Mouse (Mus musculus) kidney, postnatal 0 days (tissue): ENCODE measurements around the gene Cnbp. TPM values are rescaled to one million over a fixed set of nuclear protein-coding genes. Genes with fewer than 3 reads are reported as not detected.

Experiments
- ATAC-seq: fragments of 200-750 bp; cut with Nextera tagmentation; replicated peaks from 2 replicates; pipeline ENCODE4 v1.8.0; 2017; ENCODE audit warnings: low read depth, moderate number of reproducible peaks, moderate TSS enrichment, moderate library complexity; ENCODE audit not compliant: low FRiP score
- DNase-seq: peaks from one replicate; pipeline ENCODE4 v3.0.0-alpha.2; 2016; ENCODE audit warnings: low spot score
- H3K27ac ChIP-seq: fragments of 300-500 bp; sonication (generic); 2 replicates; pipeline ENCODE4 v1.5.1; 2014; ENCODE audit warnings: mild to moderate bottlenecking
- H3K27me3 ChIP-seq: fragments of 300-500 bp; sonication (generic); 2 replicates; pipeline ENCODE4 v1.6.1; 2014; ENCODE audit warnings: low read length, mixed read lengths; ENCODE audit not compliant: insufficient read depth
- H3K36me3 ChIP-seq: fragments of 300-500 bp; sonication (generic); 2 replicates; pipeline ENCODE4 v1.6.1; 2014; ENCODE audit warnings: low read length, mixed read lengths; ENCODE audit not compliant: insufficient read depth
- H3K4me1 ChIP-seq: fragments of 300-500 bp; sonication (generic); replicated peaks from 2 replicates; pipeline ENCODE4 v1.6.1; 2014; ENCODE audit warnings: antibody characterized with exemption, low read length, mixed read lengths; ENCODE audit not compliant: insufficient read depth
- H3K4me2 ChIP-seq: fragments of 300-500 bp; sonication (generic); 2 replicates; pipeline ENCODE4 v1.6.1; 2014; ENCODE audit warnings: mild to moderate bottlenecking, low read length, moderate library complexity, mixed read lengths
- H3K4me3 ChIP-seq: fragments of 300-500 bp; sonication (generic); replicated peaks from 2 replicates; pipeline ENCODE4 v1.5.1; 2014; ENCODE audit warnings: low read depth, low read length
- H3K9ac ChIP-seq: fragments of 300-500 bp; sonication (generic); 2 replicates; pipeline ENCODE4 v1.6.1; 2014; ENCODE audit warnings: low read depth, low read length
- H3K9me3 ChIP-seq: fragments of 300-500 bp; sonication (generic); replicated peaks from 2 replicates; pipeline ENCODE4 v1.6.1; 2016; ENCODE audit warnings: low read length, inconsistent platforms, mixed read lengths
- CTCF ChIP-seq: IDR thresholded peaks from 2 replicates; pipeline ENCODE4 v1.5.1; 2016; ENCODE audit warnings: antibody characterized with exemption, low read depth, mild to moderate bottlenecking, moderate library complexity
- WGBS: fragments of 180-500 bp; shearing (Covaris S2); extraction: QIAGEN DNeasy Blood & Tissue Kit; methylation state at CpG from one replicate; pipeline ENCODE4 v1.1.7; 2014; 5-methylcytosine and 5-hydroxymethylcytosine counted together
- polyA plus RNA-seq: library from polyadenylated mRNA; unstranded; fragments of >200 nt; fragmentation: Nextera tagmentation; extraction: Ambion mirVana; gene quantifications from 2 replicates; pipeline ENCODE4 v1.2.1, GENCODE M21; 2015

The Cnbp gene
- polyA plus RNA-seq, 1 experiment from 2014 or later = 881 TPM

DNA sequence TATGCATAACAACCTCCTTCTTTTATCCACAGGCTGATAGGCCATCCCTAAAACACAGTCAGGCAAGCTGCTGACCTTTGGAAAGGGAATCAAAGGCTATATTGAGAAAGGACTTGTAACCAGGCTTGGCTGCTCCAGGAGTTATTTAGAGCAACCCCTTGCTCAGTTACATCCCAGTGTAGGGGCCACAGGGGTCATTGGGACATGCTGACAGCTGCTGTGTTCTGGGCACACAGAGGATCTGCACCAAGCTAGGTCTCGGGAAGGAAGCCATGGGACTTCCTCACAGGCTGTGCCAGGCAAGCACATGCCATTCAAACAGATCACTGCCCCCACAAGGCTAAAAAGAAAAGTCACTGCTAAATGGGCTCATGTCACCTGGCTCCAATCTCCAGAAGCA is 22.2 kb upstream of the Cnbp start:
- H3K36me3 ChIP-seq = no peaks in the 10 kb centered on the region
- H3K27me3 ChIP-seq = no peaks in the 10 kb centered on the region
- DNase-seq = no peak
- no peaks in the 10 kb centered on the region for H3K9me3 ChIP-seq
- no peak for TF ChIP-seq CTCF
- H3K27ac ChIP-seq = no peak overlapping the region
- H3K4me1 ChIP-seq = no peaks in the 10 kb centered on the region
- H3K4me3 ChIP-seq = no peak overlapping the region
- no peak overlapping the region for H3K9ac ChIP-seq
- H3K4me2 ChIP-seq = no peak overlapping the region
- 55% methylated on average over 1 of the region's 1 CpGs for WGBS
- ATAC-seq = 0 out of 2 replicates have a peak, but pooled peaks have one; percentile 52

DNA sequence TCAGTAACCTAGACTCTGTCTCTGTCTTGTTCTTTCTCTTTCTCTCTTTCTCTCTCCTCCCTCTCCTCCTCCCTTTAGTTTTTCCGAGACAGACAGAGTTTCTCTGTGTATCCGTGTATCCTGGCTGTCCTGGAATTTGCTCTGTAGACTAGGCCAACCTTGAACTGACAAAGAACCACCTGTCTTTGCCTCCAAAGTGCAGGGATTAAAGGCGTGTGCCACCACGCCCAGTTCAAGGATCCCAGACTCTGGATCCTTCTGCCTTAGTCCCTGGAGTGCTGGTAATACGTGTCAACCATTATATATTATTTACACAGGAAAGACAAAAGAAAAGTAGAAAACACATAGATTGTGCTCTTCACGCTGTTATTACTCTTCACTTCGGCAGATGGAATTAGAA is 20.3 kb upstream of the Cnbp start:
- WGBS = 85% methylated on average over 7 of the region's 7 CpGs
- no peak for TF ChIP-seq CTCF
- Histone ChIP-seq H3K27ac (no peak overlapping the region), H3K9ac (no peak overlapping the region), H3K9me3 (no peaks in the 10 kb centered on the region), H3K27me3 (no peaks in the 10 kb centered on the region), H3K36me3 (no peaks in the 10 kb centered on the region), H3K4me1 (no peaks in the 10 kb centered on the region), H3K4me3 (no peak overlapping the region), H3K4me2 (no peak overlapping the region)
- ATAC-seq (no peak), DNase-seq (no peak)

DNA sequence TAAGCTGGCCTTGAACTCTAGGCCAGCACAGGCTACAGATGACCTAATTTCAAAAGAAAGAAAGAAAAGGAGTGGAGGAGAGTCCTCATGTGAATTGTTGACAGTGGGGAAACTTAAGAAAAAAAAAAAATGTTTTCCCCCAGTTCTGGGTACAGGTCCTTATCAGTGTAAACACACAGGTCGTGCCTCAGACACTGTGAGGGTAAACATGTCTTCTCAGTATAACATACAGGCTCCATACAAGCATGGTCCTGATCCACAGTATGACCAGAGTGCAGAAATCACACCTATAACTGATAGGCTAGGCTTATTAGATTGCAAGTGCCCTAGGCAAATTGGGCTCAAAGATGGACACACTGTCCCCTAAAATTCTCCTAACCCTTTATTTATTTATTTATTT is 19.5 kb upstream of the Cnbp start:
- Histone ChIP-seq H3K4me3 (no peak overlapping the region), H3K9me3 (no peaks in the 10 kb centered on the region), H3K27me3 (no peaks in the 10 kb centered on the region), H3K4me2 (no peak overlapping the region), H3K4me1 (no peaks in the 10 kb centered on the region), H3K9ac (no peak overlapping the region), H3K27ac (no peak overlapping the region), H3K36me3 (no peaks in the 10 kb centered on the region)
- TF ChIP-seq CTCF = no peak
- DNase-seq (no peak), ATAC-seq (no peak)
- 49% methylated on average over 1 of the region's 1 CpGs for WGBS

DNA sequence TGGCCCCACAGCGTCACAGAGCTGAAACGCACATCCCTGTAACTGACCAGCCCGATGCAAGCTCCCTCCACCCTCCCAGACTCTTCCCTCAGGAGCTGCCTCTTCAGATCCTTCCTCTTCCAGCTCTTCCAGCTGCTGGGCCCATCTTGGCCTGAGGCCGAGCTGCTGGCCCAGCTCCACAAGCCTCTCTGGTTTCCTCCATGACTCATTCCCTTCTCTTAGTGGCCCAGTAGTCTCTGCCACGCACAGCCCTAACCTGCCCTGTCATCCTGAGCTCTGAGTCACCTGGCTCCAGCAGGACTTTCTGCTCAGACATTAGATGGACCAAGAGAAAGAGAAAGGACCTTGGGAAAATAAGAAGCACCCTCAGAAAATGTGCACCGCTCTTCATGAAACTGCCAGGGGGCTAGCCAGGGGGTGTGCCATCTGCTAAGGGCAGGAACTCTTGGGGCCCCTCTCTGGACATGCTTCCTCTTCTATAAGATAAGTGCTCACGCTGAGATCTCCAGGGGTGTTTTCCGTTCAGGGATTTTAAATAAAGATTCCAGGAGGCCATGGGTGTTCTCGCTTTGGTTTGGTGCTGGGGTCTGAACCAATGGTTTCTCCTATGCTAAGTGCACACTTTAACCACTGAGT is 18.1 kb upstream of the Cnbp start:
- Histone ChIP-seq H3K4me1 (no peaks in the 10 kb centered on the region), H3K4me3 (no peak overlapping the region), H3K9me3 (no peaks in the 10 kb centered on the region), H3K27ac (no peak overlapping the region), H3K27me3 (no peaks in the 10 kb centered on the region), H3K9ac (no peak overlapping the region), H3K36me3 (no peaks in the 10 kb centered on the region), H3K4me2 (no peak overlapping the region)
- 0 out of 2 replicates have a peak, but pooled peaks have one; percentile 40 for ATAC-seq
- DNase-seq = peak; percentile 50
- no peak for TF ChIP-seq CTCF
- 65% methylated on average over 9 of the region's 9 CpGs for WGBS

DNA sequence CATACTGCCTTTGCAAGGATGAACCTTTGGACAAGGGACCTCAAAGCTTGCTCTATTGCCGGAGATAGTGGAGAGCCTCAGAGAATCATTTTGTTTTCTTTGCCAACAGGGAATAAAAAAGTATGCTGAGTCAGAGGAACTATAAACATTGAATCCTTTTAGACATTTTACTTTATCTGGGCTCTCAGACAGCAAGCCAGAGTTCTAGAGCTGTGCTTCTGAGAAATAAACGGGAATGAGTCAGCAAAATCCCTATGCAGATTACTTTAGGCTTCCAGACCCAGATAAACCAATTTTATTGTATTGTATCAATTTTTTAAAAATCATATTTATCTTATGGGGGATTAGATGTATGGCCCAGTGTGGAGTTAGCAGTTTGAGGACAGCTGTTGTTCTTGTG is 16.4 kb upstream of the Cnbp start:
- no peak for TF ChIP-seq CTCF
- no peak for DNase-seq
- Histone ChIP-seq H3K27me3 (no peaks in the 10 kb centered on the region), H3K4me1 (no peaks in the 10 kb centered on the region), H3K9me3 (no peaks in the 10 kb centered on the region), H3K4me2 (no peak overlapping the region), H3K27ac (no peak overlapping the region), H3K36me3 (no peaks in the 10 kb centered on the region), H3K9ac (no peak overlapping the region), H3K4me3 (no peak overlapping the region)
- 79% methylated on average over 2 of the region's 2 CpGs for WGBS
- no peak for ATAC-seq

DNA sequence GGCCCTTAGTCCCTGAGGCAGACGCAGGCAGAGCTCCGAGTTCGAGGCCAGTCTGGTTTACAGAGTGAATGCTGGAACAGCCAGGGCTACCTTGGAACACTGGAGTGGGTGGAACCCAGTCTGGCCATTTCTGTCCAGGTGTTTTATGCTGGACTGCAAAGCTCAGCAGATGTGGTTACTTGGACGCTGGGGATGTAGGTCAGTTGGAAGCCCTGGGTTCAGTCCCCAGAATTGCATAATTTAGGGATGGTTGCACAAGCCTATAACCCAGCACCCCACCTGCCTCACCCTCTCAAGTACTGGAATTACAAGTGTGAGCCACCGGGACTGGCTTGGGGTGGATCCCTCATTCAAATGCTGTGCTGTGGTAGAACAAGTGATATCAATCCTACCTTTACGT is 15.3 kb upstream of the Cnbp start:
- no peak overlapping the region for H3K4me3 ChIP-seq
- no peak for TF ChIP-seq CTCF
- no peak for ATAC-seq

DNA sequence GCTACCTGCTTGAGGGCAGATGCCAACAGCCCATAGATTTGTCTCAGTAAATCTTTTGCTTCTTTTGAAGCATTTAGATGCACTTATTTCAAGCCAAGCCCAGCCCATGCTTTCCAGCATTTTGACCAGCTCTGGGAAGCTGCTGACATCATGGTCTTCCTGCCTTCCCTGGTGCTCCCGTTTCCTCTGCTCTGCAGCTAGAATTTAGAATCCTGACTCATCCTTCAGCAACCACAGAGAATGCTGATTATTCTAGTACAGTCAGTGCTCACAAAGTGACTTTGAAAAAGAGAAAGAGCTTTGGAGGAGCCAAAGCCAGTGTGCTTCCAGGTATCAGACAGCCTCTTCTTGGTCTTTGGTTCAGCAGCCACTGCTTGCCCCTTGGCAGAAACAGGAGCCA is 6.2 kb upstream of the Cnbp start:
- Histone ChIP-seq H3K4me3 (no peak overlapping the region), H3K9ac (no peak overlapping the region), H3K27ac (no peak overlapping the region), H3K4me1 (no peaks in the 10 kb centered on the region), H3K9me3 (no peaks in the 10 kb centered on the region), H3K27me3 (no peaks in the 10 kb centered on the region), H3K36me3 (no peaks in the 10 kb centered on the region), H3K4me2 (no peak overlapping the region)
- TF ChIP-seq CTCF = no peak
- ATAC-seq (no peak), DNase-seq (no peak)
- WGBS = 45% methylated on average over 1 of the region's 1 CpGs

More for the DNA sequence above, 15.3 kb upstream of the Cnbp start:
- 86% methylated on average over 6 of the region's 6 CpGs for WGBS
- Histone ChIP-seq H3K9me3 (no peaks in the 10 kb centered on the region), H3K27ac (no peak overlapping the region), H3K4me1 (no peaks in the 10 kb centered on the region), H3K4me2 (no peak overlapping the region), H3K27me3 (no peaks in the 10 kb centered on the region), H3K9ac (no peak overlapping the region), H3K36me3 (no peaks in the 10 kb centered on the region)
- no peak for DNase-seq
